Mouse (Mus musculus): ENCODE measurements around the gene Fcrl6. TPM values are rescaled to one million over a fixed set of nuclear protein-coding genes. Genes with fewer than 3 reads are reported as not detected.

Gene Fcrl6
- not detected in 2 replicates for polyA plus RNA-seq (2012; rRNA removed)

GRCm38 (mm10) chr1:172602326-172602725, at the start of gene Fcrl6:
Fcrl6 (minus strand) TSS chr1:172602551.

DNA sequence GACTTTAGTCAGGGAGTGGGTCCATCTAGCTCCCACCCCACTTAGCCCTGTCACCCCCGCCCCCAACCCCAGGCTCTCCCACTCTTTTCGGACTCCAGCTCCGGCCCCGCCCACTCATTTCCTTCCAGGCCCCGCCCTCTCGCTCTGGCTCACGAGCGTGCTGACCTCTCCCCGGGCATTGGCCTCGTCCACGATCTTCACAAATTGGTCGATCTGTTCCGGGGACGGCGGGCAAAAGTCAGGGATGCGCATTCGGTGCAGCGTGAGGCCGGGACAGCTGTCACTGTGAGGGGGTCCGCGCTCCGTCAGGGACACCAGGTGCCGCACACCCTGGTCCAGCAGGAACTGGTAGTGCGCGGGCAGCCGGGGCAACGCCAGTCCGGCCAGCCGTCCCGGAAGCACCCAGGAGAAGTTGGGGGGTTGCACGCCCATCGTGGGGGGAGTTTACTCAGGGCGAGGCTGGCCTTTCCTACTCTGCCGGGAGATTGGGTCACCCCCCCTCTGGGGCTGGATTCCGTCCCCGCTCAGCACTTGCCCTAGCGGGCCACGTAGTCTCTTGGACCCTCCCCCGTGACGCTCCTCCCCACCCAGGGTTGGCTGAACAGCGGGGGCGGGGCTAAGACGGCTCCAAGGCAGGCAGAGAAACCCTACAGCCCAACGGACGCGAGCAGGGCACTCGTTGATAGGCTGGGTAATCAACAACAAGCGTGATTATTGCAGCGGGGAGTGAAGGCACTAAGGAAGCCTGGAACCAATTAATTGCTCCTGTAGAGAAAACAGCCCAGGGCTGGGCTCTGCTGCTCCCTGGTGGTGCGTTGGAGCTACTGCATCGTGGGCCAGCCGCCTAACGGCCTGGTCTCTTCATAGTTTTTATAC, 30.3 kb upstream of the Fcrl6 start, which contains the start of gene Dusp23:
Gene Dusp23, minus strand, starts transcription at position 512 of the 876 bp plus-strand sequence.

DNA sequence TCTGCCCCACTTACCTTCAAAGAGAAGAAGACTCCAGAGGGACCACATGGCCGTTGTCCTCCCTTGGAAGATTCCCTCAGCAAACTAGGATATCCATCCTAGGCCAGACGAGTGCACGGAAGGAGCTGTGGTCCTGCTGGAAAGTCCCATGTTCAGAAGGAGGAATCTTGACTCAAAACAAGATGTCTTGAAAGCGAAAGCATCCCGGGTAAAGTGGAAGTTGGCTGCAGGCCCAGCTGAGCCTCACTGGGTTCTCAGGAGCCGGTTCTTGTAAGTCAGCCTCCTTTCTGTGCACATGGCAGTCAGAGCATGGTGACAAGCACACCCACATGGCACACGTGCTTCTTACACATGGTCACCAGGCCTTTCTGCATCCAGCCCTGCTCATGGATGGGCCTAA, 12.0 kb downstream of the Fcrl6 start, which contains the start of gene Slamf8:
Gene Slamf8, minus strand, starts transcription at position 184 of the 400 bp plus-strand sequence.

GRCm38 (mm10) chr1:172555638-172556037, 46.7 kb downstream of the Fcrl6 start, which contains the start of gene Vsig8:
Vsig8 (plus strand) TSS chr1:172555938.

Other genes starting within 250 kb of the Fcrl6 start
- gene Pigm, start 226.0 kb downstream of the Fcrl6 start, polyA plus RNA-seq (2012; rRNA removed), result 2.8 and 3.3 TPM in 2 replicates
- gene Slamf9, start 127.2 kb downstream of the Fcrl6 start, polyA plus RNA-seq (2012; rRNA removed), result 4.5 and 5.6 TPM in 2 replicates
- 144 and 156 TPM in 2 replicates for gene Igsf9, start 120.8 kb downstream of the Fcrl6 start, polyA plus RNA-seq (2012; rRNA removed)
- gene Tagln2, start 102.5 kb downstream of the Fcrl6 start, polyA plus RNA-seq (2012; rRNA removed), result 605 and 729 TPM in 2 replicates
- 3.8 and 4.0 TPM in 2 replicates for gene Cfap45, start 81.8 kb downstream of the Fcrl6 start, polyA plus RNA-seq (2012; rRNA removed)
- gene Vsig8, start 46.6 kb downstream of the Fcrl6 start, polyA plus RNA-seq (2012; rRNA removed), result 31.8 and 65.5 TPM in 2 replicates
- gene Slamf8, start 12.0 kb downstream of the Fcrl6 start, polyA plus RNA-seq (2012; rRNA removed), result 0.42 and 0.81 TPM in 2 replicates
- gene Dusp23, start 30.4 kb upstream of the Fcrl6 start, polyA plus RNA-seq (2012; rRNA removed), result 15.7 and 21.8 TPM in 2 replicates
- gene Crp, start 95.5 kb upstream of the Fcrl6 start, polyA plus RNA-seq (2012; rRNA removed), result 0.04 TPM in 2 replicates